Mouse (Mus musculus): ENCODE results near the gene Sf3b6. TPM values are rescaled to one million over a fixed set of nuclear protein-coding genes. Genes with fewer than 3 reads are reported as not detected.

Gene Sf3b6
- polyA plus RNA-seq, 1 experiment from 2014 or later = 205 TPM

GRCm38 (mm10) chr12:4872273-4872672 lies 54.9 kb downstream of the Sf3b6 start:
- WGBS = 61% methylated on average over 4 of the region's 4 CpGs
- H3K4me2 ChIP-seq = no peak overlapping the region

GRCm38 (mm10) chr12:4872983-4873477 lies 55.7 kb downstream of the Sf3b6 start:
- Histone ChIP-seq H3K27me3 (peaks cover 3% of the 10 kb centered on the region; the same call in 1 of the 2 replicates), H3K9me3 (no peaks in the 10 kb centered on the region), H3K4me1 (peaks cover 11% of the 10 kb centered on the region), H3K27ac (no peak overlapping the region), H3K9ac (no peak overlapping the region), H3K36me3 (no peaks in the 10 kb centered on the region), H3K4me3 (no peak overlapping the region), H3K4me2 (no peak overlapping the region)
- 66% methylated on average over 5 of the region's 5 CpGs for WGBS
- ATAC-seq (ENCODE audit: insufficient number of reproducible peaks, low FRiP score, low TSS enrichment, low read depth) = no peak

More at GRCm38 (mm10) chr12:4872273-4872672, 54.9 kb downstream of the Sf3b6 start:
- Histone ChIP-seq H3K36me3 (no peaks in the 10 kb centered on the region), H3K27ac (no peak overlapping the region), H3K9ac (no peak overlapping the region), H3K9me3 (no peaks in the 10 kb centered on the region), H3K4me1 (peaks cover 11% of the 10 kb centered on the region), H3K4me3 (no peak overlapping the region), H3K27me3 (peaks cover 3% of the 10 kb centered on the region; the same call in 1 of the 2 replicates)
- no peak for ATAC-seq (ENCODE audit: insufficient number of reproducible peaks, low FRiP score, low TSS enrichment, low read depth)

GRCm38 (mm10) chr12:4873531-4873930 lies 56.2 kb downstream of the Sf3b6 start:
- H3K4me2 ChIP-seq = peak overlapping the region; percentile 87; the same call in 1 of the 2 replicates
- H3K4me3 ChIP-seq = no peak overlapping the region
- peaks cover 3% of the 10 kb centered on the region; the same call in 1 of the 2 replicates for H3K27me3 ChIP-seq
- no peak for ATAC-seq (ENCODE audit: insufficient number of reproducible peaks, low FRiP score, low TSS enrichment, low read depth)
- H3K36me3 ChIP-seq = no peaks in the 10 kb centered on the region; the same call in 1 of the 2 replicates
- no peak overlapping the region for H3K9ac ChIP-seq
- no peaks in the 10 kb centered on the region for H3K9me3 ChIP-seq
- H3K27ac ChIP-seq = no peak overlapping the region
- WGBS = 73% methylated on average over 6 of the region's 6 CpGs
- peaks cover 11% of the 10 kb centered on the region for H3K4me1 ChIP-seq

DNA sequence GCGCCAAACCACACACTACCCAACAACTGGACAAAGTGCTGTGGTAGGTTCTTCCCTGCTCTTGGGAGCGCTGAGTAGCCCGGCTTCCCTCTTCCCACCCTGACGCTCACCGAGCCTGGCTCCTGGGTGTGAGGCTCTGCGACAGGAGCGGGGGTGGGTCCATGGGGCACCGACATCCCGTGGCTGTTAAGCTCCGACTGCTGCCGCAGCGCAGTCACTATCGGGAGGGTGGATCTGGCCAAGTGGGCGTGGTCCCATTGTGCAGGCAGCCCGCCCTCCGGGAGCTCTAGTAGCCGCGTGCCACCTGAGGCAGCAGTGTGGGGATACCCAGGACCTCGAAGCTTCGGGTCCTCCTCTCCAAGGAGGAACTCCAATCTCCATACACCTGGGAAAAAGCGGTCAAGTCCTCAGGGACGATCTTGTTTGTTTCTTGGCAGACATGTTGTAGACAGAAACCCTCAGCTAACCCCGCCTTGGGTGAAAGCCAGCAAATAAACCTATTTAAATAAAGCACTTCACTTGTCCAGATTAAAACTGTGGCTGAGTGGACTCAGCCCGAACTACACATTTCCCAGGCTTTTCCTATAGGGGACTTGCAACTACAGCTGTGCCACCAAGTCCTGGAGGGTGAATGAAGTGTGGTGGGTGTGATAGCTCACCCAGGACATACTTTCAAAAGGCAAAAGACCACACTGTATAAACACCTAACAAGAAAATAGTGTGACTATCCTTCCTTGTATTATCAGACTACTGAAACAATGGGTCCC lies 57.0 kb downstream of the Sf3b6 start, which contains the start of gene Mfsd2b:
Gene Mfsd2b, minus strand, starts transcription at position 199 of the 767 bp plus-strand sequence.
- Histone ChIP-seq H3K4me2 (peak within 1 kb of the TSS; percentile 87), H3K4me3 (peak within 1 kb of the TSS; percentile 35), H3K9me3 (no peaks in the 10 kb centered on the region), H3K27ac (no peak within 1 kb of the TSS), H3K36me3 (peaks cover 5% of the 10 kb centered on the region), H3K4me1 (peaks cover 11% of the 10 kb centered on the region), H3K27me3 (peaks cover 3% of the 10 kb centered on the region; the same call in 1 of the 2 replicates), H3K9ac (0 out of 2 replicates have a peak within 1 kb of the TSS, but pooled peaks have one; percentile 3)
- 3% methylated on average over 24 of the region's 24 CpGs for WGBS
- ATAC-seq (ENCODE audit: insufficient number of reproducible peaks, low FRiP score, low TSS enrichment, low read depth) = peak; percentile 80

DNA sequence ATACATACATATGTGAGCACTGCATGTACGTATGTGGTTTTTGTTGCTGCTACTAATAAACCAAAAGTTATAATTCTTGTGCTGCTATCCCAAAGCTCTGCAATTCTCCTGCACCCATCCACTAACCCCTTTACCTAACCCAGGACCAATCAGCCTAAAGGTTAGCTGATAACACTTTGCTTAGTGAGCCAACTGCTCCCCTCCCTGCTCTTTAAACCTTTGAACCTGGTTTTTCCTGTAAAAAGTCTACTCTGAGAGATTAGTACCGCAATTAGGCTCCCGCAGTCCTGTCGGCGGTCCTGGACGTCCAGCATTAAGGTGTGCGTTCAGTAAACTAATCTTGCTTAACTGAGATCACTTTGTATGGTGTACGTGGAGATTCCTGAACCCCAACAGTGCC lies 58.3 kb downstream of the Sf3b6 start:
- Histone ChIP-seq H3K9me3 (no peaks in the 10 kb centered on the region), H3K9ac (no peak overlapping the region), H3K27me3 (peaks cover 3% of the 10 kb centered on the region; the same call in 1 of the 2 replicates), H3K27ac (no peak overlapping the region), H3K4me3 (no peak overlapping the region), H3K4me1 (peaks cover 11% of the 10 kb centered on the region), H3K4me2 (no peak overlapping the region), H3K36me3 (peaks cover 9% of the 10 kb centered on the region)
- 77% methylated on average over 8 of the region's 8 CpGs for WGBS
- ATAC-seq (ENCODE audit: insufficient number of reproducible peaks, low FRiP score, low TSS enrichment, low read depth) = no peak

Other genes starting within 250 kb of the Sf3b6 start
- gene Itsn2, start 224.9 kb upstream of the Sf3b6 start, polyA plus RNA-seq (2015; fragmentation: Nextera tagmentation; extraction: Ambion mirVana) = 33.8 and 39.3 TPM in 2 replicates
- gene Gm3625, start 224.6 kb upstream of the Sf3b6 start, polyA plus RNA-seq (2015; fragmentation: Nextera tagmentation; extraction: Ambion mirVana) = not detected in 2 replicates
- 0.20 and 0.52 TPM in 2 replicates for gene Fam228a, start 79.1 kb upstream of the Sf3b6 start, polyA plus RNA-seq (2015; fragmentation: Nextera tagmentation; extraction: Ambion mirVana)
- 3.6 and 3.9 TPM in 2 replicates for gene Pfn4, start 48.5 kb upstream of the Sf3b6 start, polyA plus RNA-seq (2015; fragmentation: Nextera tagmentation; extraction: Ambion mirVana)
- gene Fam228b, start 48.3 kb upstream of the Sf3b6 start, polyA plus RNA-seq (2015; fragmentation: Nextera tagmentation; extraction: Ambion mirVana) = 3.6 and 5.1 TPM in 2 replicates
- 14.0 and 15.2 TPM in 2 replicates for gene Fkbp1b, start 24.0 kb downstream of the Sf3b6 start, polyA plus RNA-seq (2015; fragmentation: Nextera tagmentation; extraction: Ambion mirVana)
- 13.2 and 17.6 TPM in 2 replicates for gene Wdcp, start 25.8 kb downstream of the Sf3b6 start, polyA plus RNA-seq (2015; fragmentation: Nextera tagmentation; extraction: Ambion mirVana)
- gene Mfsd2b, start 56.8 kb downstream of the Sf3b6 start, polyA plus RNA-seq (2015; fragmentation: Nextera tagmentation; extraction: Ambion mirVana) = 0.94 and 1.1 TPM in 2 replicates
- gene Ubxn2a, start 90.2 kb downstream of the Sf3b6 start, polyA plus RNA-seq (2015; fragmentation: Nextera tagmentation; extraction: Ambion mirVana) = 24.6 and 25.6 TPM in 2 replicates
- 6.8 and 9.6 TPM in 2 replicates for gene Atad2b, start 99.8 kb downstream of the Sf3b6 start, polyA plus RNA-seq (2015; fragmentation: Nextera tagmentation; extraction: Ambion mirVana)